Mouse (Mus musculus) left cerebral cortex, adult 8-10 months (tissue): ENCODE results near the gene Pde4d. TPM values are rescaled to one million over a fixed set of nuclear protein-coding genes. Genes with fewer than 3 reads are reported as not detected.
A peak's percentile ranks its signal among the peaks of the same experiment; 100 is the strongest.

Source experiments
- DNase-seq, 2 experiments: peaks; one replicate each; pipeline ENCODE4 v3.0.0; 2022; ENCODE audit warnings: low spot score in 2 of 2
- total RNA-seq, 4 experiments: library from RNA; stranded (reverse); gene quantifications; 2 replicates each; pipeline ENCODE4 v1.2.4; 2022

Pde4d gene
- total RNA-seq, 4 experiments from 2014 or later, result 92.8 to 110 (median 99.5) TPM

DNA sequence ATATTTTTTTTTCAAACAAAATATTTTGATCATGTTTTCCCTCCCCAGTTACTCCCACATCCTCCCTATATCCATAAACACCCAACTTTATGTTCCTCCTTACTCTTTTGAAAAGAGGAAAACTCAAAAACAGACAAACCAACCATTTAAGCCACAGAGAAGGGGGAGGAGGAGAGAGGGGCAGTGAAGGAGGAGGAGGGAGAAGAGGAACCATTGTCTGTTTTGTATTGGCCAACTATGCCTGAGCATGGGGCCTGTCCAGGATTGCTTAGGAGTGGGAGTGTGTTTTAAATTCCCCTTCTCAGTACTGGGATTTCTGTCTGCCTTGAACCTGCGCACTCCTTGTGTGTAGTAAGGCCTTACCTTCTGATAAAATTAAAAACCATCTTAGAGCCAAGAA is 531.4 kb downstream of the Pde4d start:
- DNase-seq, result no peak

DNA sequence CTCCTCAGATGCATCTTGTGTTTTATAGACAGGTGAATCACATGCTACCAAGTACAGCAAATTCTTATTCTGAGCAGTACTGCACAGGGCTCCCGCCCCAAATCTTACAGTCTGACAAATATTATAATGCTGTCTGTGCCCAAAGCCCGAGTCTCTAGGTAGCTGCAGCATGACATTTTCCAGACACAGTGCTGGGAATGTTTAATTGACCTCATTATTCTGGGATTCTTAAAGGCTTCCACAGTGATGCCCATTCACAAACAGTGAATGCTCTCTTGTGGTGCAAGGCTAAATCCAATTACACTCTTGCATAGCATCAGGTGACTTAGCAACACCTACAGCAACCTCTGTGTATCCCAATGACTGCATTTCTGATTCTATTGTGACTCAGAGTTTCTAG is 549.0 kb downstream of the Pde4d start:
- no peak for DNase-seq

GRCm38 (mm10) chr13:109024703-109025102 is 575.0 kb downstream of the Pde4d start:
- DNase-seq, result no peak

DNA sequence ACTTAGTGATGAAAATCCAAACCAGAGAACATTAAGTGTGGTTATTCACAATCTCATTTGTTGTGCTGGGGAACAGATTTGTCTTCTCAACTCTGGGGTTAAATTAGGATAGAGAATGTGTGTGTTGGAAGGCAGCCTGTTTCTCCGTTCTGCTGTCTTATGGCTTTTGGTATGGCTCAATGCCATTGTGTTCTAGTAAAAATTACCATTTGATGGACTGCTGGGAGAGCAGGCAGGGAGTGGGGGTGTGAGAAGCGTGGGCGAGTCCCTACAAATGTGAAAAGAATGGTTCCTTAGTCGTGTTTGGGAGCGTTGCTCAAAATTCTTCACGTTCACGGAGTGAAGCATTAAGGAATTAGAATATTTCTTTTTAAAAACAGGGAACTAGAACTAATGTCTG is 597.4 kb downstream of the Pde4d start:
- DNase-seq, result peak in 1 of 2 experiments; percentile 70

- no peak for DNase-seq
Measured at GRCm38 (mm10) chr13:109052805-109053204, 603.1 kb downstream of the Pde4d start.

- peak; percentile 8 to 33 for DNase-seq
Measured at GRCm38 (mm10) chr13:109053242-109054018, 603.7 kb downstream of the Pde4d start.

DNA sequence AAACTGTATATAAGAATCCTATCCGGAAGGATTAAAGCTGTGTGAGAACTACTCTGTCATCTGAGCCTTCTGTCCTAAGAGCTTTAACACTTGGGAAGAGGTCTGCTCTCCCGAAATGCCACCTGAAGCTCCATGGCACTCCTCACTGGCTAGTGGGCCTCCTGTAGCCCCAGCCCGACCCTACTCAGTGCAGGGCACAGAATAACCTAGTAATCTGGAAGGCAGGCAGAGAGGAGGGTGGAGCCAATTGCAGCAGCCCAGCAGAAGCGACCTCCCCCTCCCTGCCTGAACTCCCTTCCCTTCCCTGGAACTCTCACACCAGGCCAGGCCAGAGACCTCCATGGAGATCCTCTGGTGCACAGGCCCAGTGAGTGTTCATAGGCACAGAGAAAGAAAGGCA is 608.3 kb downstream of the Pde4d start:
- DNase-seq, result no peak

GRCm38 (mm10) chr13:109066581-109067159 is 616.9 kb downstream of the Pde4d start:
- DNase-seq, result no peak

DNA sequence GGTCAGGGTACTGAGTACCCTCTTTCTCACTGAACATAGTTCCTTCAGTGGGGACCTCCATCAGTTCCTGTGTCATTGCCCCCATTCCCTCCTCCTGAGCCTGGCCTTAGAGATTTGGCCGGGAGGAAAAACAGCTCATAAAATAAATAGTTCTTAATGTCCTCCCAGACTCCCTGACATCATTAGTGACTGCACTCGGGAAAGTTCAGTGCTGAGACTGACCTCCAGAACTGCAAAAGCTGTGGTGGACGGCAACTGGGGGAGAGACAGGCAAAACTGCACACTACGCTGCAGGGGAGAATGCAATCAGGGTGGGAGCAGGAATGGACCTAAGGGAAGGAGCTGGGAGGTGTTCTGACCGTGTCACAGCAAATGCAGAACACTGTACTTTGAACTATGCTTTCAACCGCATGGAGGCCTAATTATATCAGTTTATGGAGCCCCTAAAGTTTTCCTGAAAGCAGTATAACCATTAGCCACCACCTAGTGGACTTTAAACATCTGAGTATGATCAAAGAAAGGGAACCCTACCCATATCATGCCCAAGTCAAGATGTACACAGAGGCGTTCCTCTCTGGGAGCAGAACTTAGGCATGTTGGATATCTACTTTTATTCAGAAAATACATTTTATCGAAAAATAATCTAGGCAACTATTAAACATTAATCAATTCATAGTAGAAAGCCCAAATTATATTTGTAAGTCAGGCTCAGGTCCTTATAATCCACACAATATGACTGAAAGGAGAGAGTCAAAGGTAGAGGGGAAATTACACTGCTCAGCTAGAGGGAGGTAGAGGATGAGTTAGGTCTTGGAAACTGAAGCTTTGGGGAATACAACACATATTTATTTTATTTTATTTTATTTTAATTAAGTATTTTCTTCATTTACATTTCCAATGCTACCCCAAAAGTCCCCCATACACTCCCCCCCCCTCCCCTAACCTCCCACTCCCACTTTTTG is 618.8 kb downstream of the Pde4d start:
- no peak for DNase-seq

GRCm38 (mm10) chr13:109073371-109073770 is 623.6 kb downstream of the Pde4d start:
- DNase-seq, result no peak

GRCm38 (mm10) chr13:109074078-109074477 is 624.3 kb downstream of the Pde4d start:
- DNase-seq, result no peak

- no peak for DNase-seq
Measured at GRCm38 (mm10) chr13:109092654-109093053, 642.9 kb downstream of the Pde4d start.

- no peak for DNase-seq
Measured at GRCm38 (mm10) chr13:109096654-109097053, 646.9 kb downstream of the Pde4d start.

- DNase-seq, result no peak
Measured at GRCm38 (mm10) chr13:109116004-109116341, 666.2 kb downstream of the Pde4d start.

GRCm38 (mm10) chr13:109116342-109117201 is 666.8 kb downstream of the Pde4d start:
- DNase-seq, result peak; percentile 24 to 34

GRCm38 (mm10) chr13:109117210-109117791 is 667.6 kb downstream of the Pde4d start:
- DNase-seq, result peak; percentile 25 to 26

DNA sequence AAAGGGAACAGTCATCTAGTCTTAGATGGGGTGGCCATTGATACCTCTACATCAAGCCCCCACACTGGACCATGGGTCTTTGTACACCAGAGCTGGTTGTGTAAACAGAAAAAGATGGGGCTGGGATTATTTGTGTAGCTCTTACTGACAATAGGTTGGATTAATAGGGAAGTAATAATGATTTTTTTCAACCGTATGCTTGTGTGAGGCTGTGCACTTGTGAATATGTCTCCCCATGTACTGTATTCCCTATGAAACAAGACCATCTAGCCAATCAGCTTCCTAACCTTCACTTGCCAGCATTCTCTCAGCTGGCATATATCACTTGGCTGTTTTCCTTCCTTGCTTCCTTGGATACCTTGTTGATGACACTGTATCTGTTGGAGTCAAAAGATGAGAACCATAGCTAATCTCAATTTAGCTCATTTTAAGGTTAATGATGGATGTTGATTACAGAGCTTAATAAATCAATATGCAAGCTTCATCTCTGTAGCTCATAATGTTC is 668.6 kb downstream of the Pde4d start:
- DNase-seq, result no peak

- DNase-seq, result no peak
Measured at GRCm38 (mm10) chr13:109121867-109122266, 672.1 kb downstream of the Pde4d start.

GRCm38 (mm10) chr13:109136405-109136804 is 686.7 kb downstream of the Pde4d start:
- DNase-seq, result no peak

- DNase-seq, result no peak
Measured at GRCm38 (mm10) chr13:109158703-109159102, 709.0 kb downstream of the Pde4d start.
